Mouse (Mus musculus) left cerebral cortex, postnatal 4 days (tissue): Measurements from ENCODE around the gene Gm10912. TPM values are rescaled to one million over a fixed set of nuclear protein-coding genes. Genes with fewer than 3 reads are reported as not detected.
"Not testable (repeated sequence)": the region's sequence is repeated elsewhere in the genome, so short reads cannot be mapped to it uniquely, and the experiment has no call there.

Source experiments
- DNase-seq: peaks from one replicate; pipeline ENCODE4 v3.0.0-alpha.2; 2022
- intact Hi-C: fragments of 180-260 bp; cut with DNase I; formaldehyde crosslinking; loops from one replicate; pipeline ENCODE4 v1.15.1; 2025
- total RNA-seq, 2 experiments: library from RNA; stranded (reverse); gene quantifications; 2 replicates each; pipeline ENCODE4 v1.2.3; 2021

Gene Gm10912
- total RNA-seq, 2 experiments from 2014 or later: 0.22 TPM; not detected in 1

GRCm38 (mm10) chr2:104062665-104063064 is 3.0 kb upstream of the Gm10912 start:
- DNase-seq: no peak
- intact Hi-C loops: no loop called here

GRCm38 (mm10) chr2:104064152-104064551 is 1.5 kb upstream of the Gm10912 start:
- intact Hi-C loops: no loop called here
- DNase-seq: no peak

GRCm38 (mm10) chr2:104068450-104068849 is 2.8 kb downstream of the Gm10912 start, which contains the start of gene Gm10799:
TSS of gene Gm10799 (minus strand) at chr2:104068550.
- not testable (repeated sequence) for DNase-seq
- intact Hi-C loops: loop anchor here (2.0 kb wide), 1 partner anchor 26 kb away; the partner anchor contains the start of gene Cd59a

GRCm38 (mm10) chr2:104069704-104070185 is 4.1 kb downstream of the Gm10912 start, which contains the start of gene Cd59b:
TSS of gene Cd59b (plus strand) at chr2:104069849.
- intact Hi-C loops: loop anchor here (2.0 kb wide), 1 partner anchor 25 kb away; the partner anchor contains the start of gene Cd59a
- peak; percentile 27 for DNase-seq

GRCm38 (mm10) chr2:104078285-104078684 is 12.7 kb downstream of the Gm10912 start:
- DNase-seq, intact Hi-C loops: not testable (repeated sequence)

- not testable (repeated sequence) for DNase-seq
Observed at GRCm38 (mm10) chr2:104081436-104082050, 15.9 kb downstream of the Gm10912 start.

GRCm38 (mm10) chr2:104082474-104082873 is 16.8 kb downstream of the Gm10912 start:
- intact Hi-C loops: loop anchor here (2.0 kb wide), 1 partner anchor 36 kb away; no protein-coding TSS in a partner anchor
- no peak for DNase-seq

More at GRCm38 (mm10) chr2:104081436-104082050, 15.9 kb downstream of the Gm10912 start:
- intact Hi-C loops: loop anchor here (2.0 kb wide), 1 partner anchor 37 kb away; no protein-coding TSS in a partner anchor

GRCm38 (mm10) chr2:104084027-104084426 is 18.4 kb downstream of the Gm10912 start:
- not testable (repeated sequence) for DNase-seq

GRCm38 (mm10) chr2:104087562-104087961 is 21.9 kb downstream of the Gm10912 start:
- intact Hi-C loops, DNase-seq: not testable (repeated sequence)

More at GRCm38 (mm10) chr2:104084027-104084426, 18.4 kb downstream of the Gm10912 start:
- intact Hi-C loops: not testable (repeated sequence)

GRCm38 (mm10) chr2:104093305-104093704 is 27.7 kb downstream of the Gm10912 start:
- no peak for DNase-seq
- intact Hi-C loops: no loop called here

- intact Hi-C loops: loop anchor here (2.0 kb wide), 1 partner anchor 27 kb away; the partner anchor contains the start of genes Cd59b and Gm10799
- peak; percentile 53 for DNase-seq
Observed at GRCm38 (mm10) chr2:104095741-104096213, 30.2 kb downstream of the Gm10912 start, which contains the start of gene Cd59a. TSS of gene Cd59a (plus strand) at chr2:104095801.

GRCm38 (mm10) chr2:104096256-104096655 is 30.6 kb downstream of the Gm10912 start:
- no peak for DNase-seq
- intact Hi-C loops: no loop called here

GRCm38 (mm10) chr2:104096796-104097195 is 31.2 kb downstream of the Gm10912 start:
- DNase-seq, intact Hi-C loops: not testable (repeated sequence)

- DNase-seq, intact Hi-C loops: not testable (repeated sequence)
Observed at GRCm38 (mm10) chr2:104097396-104097795, 31.8 kb downstream of the Gm10912 start.

GRCm38 (mm10) chr2:104098529-104099230 is 33.1 kb downstream of the Gm10912 start:
- DNase-seq: no peak
- intact Hi-C loops: no loop called here

- intact Hi-C loops: no loop called here
Observed at GRCm38 (mm10) chr2:104099231-104099585, 33.6 kb downstream of the Gm10912 start.

GRCm38 (mm10) chr2:104099946-104100345 is 34.3 kb downstream of the Gm10912 start:
- no peak for DNase-seq
- intact Hi-C loops: no loop called here

More at GRCm38 (mm10) chr2:104099231-104099585, 33.6 kb downstream of the Gm10912 start:
- DNase-seq: no peak

GRCm38 (mm10) chr2:104104800-104105199 is 39.2 kb downstream of the Gm10912 start:
- DNase-seq: no peak
- intact Hi-C loops: no loop called here

GRCm38 (mm10) chr2:104109021-104109420 is 43.4 kb downstream of the Gm10912 start:
- intact Hi-C loops, DNase-seq: not testable (repeated sequence)

GRCm38 (mm10) chr2:104109528-104109927 is 43.9 kb downstream of the Gm10912 start:
- no peak for DNase-seq
- intact Hi-C loops: no loop called here

- intact Hi-C loops: no loop called here
Observed at GRCm38 (mm10) chr2:104110031-104110430, 44.4 kb downstream of the Gm10912 start.

More at GRCm38 (mm10) chr2:104110031-104110430, 44.4 kb downstream of the Gm10912 start:
- DNase-seq: no peak
